Mouse (Mus musculus) lung, postnatal 0 days (tissue): ENCODE results near the gene Rnd3.

Source experiments
- CTCF ChIP-seq: IDR thresholded peaks from 2 replicates; pipeline ENCODE4 v1.5.1; 2016; ENCODE audit warnings: antibody characterized with exemption, mild to moderate bottlenecking
- EP300 ChIP-seq: IDR thresholded peaks from 2 replicates; pipeline ENCODE4 v1.6.1; 2016; ENCODE audit warnings: antibody characterized with exemption, mild to moderate bottlenecking, control low read depth

DNA sequence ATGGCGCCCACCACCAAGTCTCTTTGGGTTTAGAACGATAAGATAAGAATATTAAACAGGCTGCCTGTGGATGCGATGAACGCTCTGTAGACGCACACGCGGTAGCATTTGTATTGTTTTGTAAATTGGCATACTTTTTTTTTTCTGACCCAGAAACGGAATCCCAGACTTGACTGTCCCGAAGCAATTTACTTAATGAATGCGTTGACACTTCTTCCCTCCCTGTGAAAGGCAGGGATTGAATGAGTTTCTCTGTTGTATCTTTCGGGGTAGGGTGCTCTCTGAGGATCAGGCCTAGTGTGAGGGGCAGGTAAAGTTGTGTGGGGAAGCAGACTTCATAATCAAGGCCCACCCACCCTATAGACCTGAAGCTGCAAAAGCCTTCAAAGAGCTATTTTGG lies 63.8 kb downstream of the Rnd3 start:
- TF ChIP-seq CTCF, result no peak
- no peak for TF ChIP-seq EP300
